Mouse (Mus musculus) midbrain, embryonic 14.5 days (tissue): Measurements from ENCODE around the gene Gmppa. TPM values are rescaled to one million over a fixed set of nuclear protein-coding genes. Genes with fewer than 3 reads are reported as not detected.

Source experiments
- ATAC-seq: fragments of 200-750 bp; cut with Nextera tagmentation; 2 replicates; pipeline ENCODE4 v1.8.0; 2017; ENCODE audit warnings: moderate number of reproducible peaks, moderate library complexity; ENCODE audit not compliant: low FRiP score, low TSS enrichment
- DNase-seq: peaks from one replicate; pipeline ENCODE4 v3.0.0-alpha.2; 2015
- H3K27ac ChIP-seq: fragments of 300-500 bp; sonication (generic); replicated peaks from 2 replicates; pipeline ENCODE4 v1.5.1; 2014; ENCODE audit warnings: mild to moderate bottlenecking, low read depth, low read length, moderate library complexity
- H3K27me3 ChIP-seq: fragments of 300-500 bp; sonication (generic); 2 replicates; pipeline ENCODE4 v1.6.1; 2014; ENCODE audit warnings: low read length, control low read depth, mixed read lengths; ENCODE audit not compliant: control insufficient read depth, insufficient read depth
- H3K36me3 ChIP-seq: fragments of 300-500 bp; sonication (generic); 2 replicates; pipeline ENCODE4 v1.6.1; 2014; ENCODE audit warnings: low read length, control low read depth; ENCODE audit not compliant: control insufficient read depth, insufficient read depth
- H3K4me1 ChIP-seq: fragments of 300-500 bp; sonication (generic); 2 replicates; pipeline ENCODE4 v1.6.1; 2014; ENCODE audit warnings: mild to moderate bottlenecking, antibody characterized with exemption, low read length, control low read depth; ENCODE audit not compliant: control insufficient read depth, insufficient read depth
- H3K4me2 ChIP-seq: fragments of 300-500 bp; sonication (generic); 2 replicates; pipeline ENCODE4 v1.6.1; 2014; ENCODE audit warnings: mild to moderate bottlenecking, low read length, moderate library complexity
- H3K4me3 ChIP-seq: fragments of 300-500 bp; sonication (generic); replicated peaks from 2 replicates; pipeline ENCODE4 v1.5.1; 2014; ENCODE audit warnings: low read depth, low read length
- H3K9ac ChIP-seq: fragments of 300-500 bp; sonication (generic); replicated peaks from 2 replicates; pipeline ENCODE4 v1.6.1; 2014; ENCODE audit warnings: mild to moderate bottlenecking, low read length, moderate library complexity
- H3K9me3 ChIP-seq: fragments of 300-500 bp; sonication (generic); 2 replicates; pipeline ENCODE4 v1.6.1; 2016; ENCODE audit warnings: low read length, control low read depth, mixed read lengths; ENCODE audit not compliant: control insufficient read depth
- WGBS: fragments of 180-500 bp; shearing (Covaris S2); extraction: QIAGEN DNeasy Blood & Tissue Kit; methylation state at CpG from one replicate; pipeline ENCODE4 v1.1.7; 2014; 5-methylcytosine and 5-hydroxymethylcytosine counted together
- polyA plus RNA-seq: library from polyadenylated mRNA; unstranded; fragments of >200 nt; fragmentation: Nextera tagmentation; extraction: Ambion mirVana; gene quantifications from 2 replicates; pipeline ENCODE4 v1.2.1, GENCODE M21; 2014

The Gmppa gene
- polyA plus RNA-seq, 1 experiment from 2014 or later, result 75.7 TPM

DNA sequence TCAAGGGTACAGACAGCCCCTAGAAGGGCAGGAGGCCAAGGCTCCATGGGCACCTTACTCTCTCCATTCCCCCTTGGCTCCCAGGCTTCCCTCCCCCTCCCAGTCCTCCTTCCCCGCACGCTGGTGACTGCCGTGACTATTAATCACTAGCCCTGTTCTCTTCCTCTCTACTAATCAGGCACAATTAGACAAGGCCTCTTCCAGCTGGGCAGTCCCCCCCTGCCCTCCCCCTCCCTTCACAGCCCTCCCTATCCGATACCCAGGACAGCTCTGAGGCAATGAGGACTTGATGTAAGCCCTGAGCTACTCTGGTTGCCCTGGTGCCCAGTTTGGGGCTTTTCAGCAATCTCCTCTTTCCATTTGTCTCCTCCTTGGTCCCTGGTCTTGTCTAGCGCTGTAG, 20.2 kb downstream of the Gmppa start:
- Histone ChIP-seq H3K4me2 (peak overlapping the region; percentile 70), H3K27ac (peak overlapping the region; percentile 84)
- WGBS, result 14% methylated on average over 5 of the region's 5 CpGs

DNA sequence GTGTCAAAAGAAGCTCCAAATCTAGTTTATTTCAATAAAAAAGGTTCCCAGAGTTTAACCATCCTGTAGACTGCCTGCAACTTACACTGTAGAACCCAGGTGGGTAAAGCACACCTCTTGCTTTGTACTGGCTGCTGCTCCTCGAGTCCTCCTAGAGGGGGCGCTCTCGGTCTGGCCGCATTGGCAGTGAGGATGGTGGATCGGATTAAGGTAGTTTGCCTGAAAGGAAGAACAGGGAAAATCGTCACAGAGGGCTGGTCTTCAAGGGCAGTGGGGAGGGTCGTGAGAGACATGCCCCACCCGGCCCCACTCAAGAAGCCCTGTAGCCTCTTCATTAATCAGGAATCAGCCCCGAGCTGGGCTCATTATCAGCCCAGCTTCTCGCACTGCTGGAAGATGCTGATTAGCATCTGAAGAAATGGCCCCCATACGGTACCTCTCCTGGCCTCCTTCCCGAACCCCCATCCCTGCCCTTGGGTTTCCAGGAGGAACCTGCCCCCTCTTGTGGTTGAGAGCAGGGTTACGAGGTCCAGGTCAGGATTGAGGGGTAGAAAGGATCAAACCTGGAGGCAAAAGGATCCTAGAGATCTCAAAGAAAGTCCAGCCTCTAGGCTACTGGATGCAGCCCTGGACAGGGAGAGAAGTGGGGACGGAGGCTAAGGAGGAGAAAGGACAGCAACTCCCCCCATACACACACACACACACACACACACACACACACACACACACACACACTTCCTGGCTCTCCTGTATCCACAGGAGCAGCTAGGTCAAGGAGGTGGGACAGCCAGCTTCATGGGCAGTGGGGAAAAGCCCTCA, 21.2 kb downstream of the Gmppa start:
- Histone ChIP-seq H3K4me1 (peaks cover 37% of the 10 kb centered on the region), H3K9ac (no peak overlapping the region), H3K27me3 (no peaks in the 10 kb centered on the region; the same call in 1 of the 2 replicates), H3K9me3 (no peaks in the 10 kb centered on the region), H3K27ac (peak overlapping the region; percentile 84), H3K36me3 (no peaks in the 10 kb centered on the region), H3K4me2 (peak overlapping the region; percentile 70), H3K4me3 (0 out of 2 replicates have a peak overlapping the region, but pooled peaks have one; percentile 7)
- ATAC-seq (no peak), DNase-seq (peak; percentile 62)
- WGBS, result 6% methylated on average over 14 of the region's 14 CpGs

More for the DNA sequence above, 20.2 kb downstream of the Gmppa start:
- DNase-seq, result peak; percentile 57
- peaks cover 5% of the 10 kb centered on the region for H3K27me3 ChIP-seq
- no peak overlapping the region; the same call in 1 of the 2 replicates for H3K9ac ChIP-seq
- no peak overlapping the region; the same call in 1 of the 2 replicates for H3K4me3 ChIP-seq
- H3K36me3 ChIP-seq, result no peaks in the 10 kb centered on the region
- peaks cover 41% of the 10 kb centered on the region for H3K4me1 ChIP-seq
- peak; percentile 25 for ATAC-seq
- no peaks in the 10 kb centered on the region for H3K9me3 ChIP-seq

DNA sequence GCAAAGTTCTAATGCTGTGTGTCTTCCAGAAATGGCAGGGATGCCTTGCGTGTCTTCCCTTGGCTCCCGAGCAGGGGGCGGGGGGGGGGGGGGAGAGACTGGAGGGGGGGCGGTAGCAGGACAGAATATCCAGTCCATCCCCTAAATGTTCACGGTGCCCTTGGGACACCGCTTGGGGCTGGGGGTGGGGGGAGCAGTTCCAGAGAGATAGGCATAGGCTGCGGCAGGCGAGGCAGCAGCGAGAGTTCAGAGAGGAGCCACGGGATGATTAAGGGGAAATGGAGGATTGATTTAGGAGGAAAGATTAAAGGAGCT, 21.9 kb downstream of the Gmppa start:
- H3K4me2 ChIP-seq, result peak overlapping the region; percentile 70
- peak overlapping the region; percentile 29; the same call in 1 of the 2 replicates for H3K4me3 ChIP-seq
- DNase-seq (no peak), ATAC-seq (0 out of 2 replicates have a peak, but pooled peaks have one; percentile 32)
- H3K27ac ChIP-seq, result peak overlapping the region; percentile 84
- peaks cover 37% of the 10 kb centered on the region for H3K4me1 ChIP-seq
- H3K36me3 ChIP-seq, result no peaks in the 10 kb centered on the region
- H3K27me3 ChIP-seq, result no peaks in the 10 kb centered on the region; the same call in 1 of the 2 replicates
- H3K9ac ChIP-seq, result 0 out of 2 replicates have a peak overlapping the region, but pooled peaks have one; percentile 36
- no peaks in the 10 kb centered on the region for H3K9me3 ChIP-seq
- WGBS, result 4% methylated on average over 8 of the region's 10 CpGs

DNA sequence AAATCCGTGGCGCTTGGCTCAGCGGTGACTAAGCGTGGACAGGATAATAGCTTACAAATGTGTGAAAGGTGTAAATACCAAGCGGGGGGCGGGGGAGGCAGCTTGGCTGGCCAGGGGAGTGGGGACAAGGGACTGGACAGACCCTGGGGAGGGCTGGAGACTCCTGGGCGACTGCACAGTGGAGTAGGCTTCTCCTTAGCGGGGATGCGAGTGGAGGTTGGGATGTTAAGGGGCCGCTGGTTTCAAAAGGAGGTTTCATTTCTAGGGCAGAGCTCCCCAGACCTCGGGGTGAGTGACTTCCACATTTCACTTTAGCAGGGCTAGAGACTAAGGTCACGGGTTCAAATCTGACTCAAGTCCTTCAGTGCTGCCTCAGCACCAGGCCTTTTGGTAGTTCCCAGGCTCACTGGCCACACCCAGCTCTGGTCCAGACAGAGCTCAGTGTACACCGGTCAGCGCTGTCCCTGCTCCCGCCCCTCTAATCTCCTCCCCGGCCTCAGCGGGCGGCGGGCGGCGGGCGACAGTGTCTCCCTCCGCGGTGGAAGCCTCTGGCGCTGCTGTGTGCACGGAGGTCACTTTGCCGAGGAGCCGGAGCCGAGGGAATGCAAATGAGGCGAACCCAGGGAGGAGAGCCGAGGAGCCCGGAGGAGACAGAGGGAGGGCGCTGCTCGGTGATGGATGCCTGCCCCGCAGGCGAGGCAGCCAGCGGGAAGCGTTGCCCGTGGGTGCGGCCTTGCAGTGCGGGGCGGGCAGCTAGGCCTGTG, 22.5 kb downstream of the Gmppa start:
- H3K27ac ChIP-seq, result peak overlapping the region; percentile 84
- 2% methylated on average over 42 of the region's 42 CpGs for WGBS

DNA sequence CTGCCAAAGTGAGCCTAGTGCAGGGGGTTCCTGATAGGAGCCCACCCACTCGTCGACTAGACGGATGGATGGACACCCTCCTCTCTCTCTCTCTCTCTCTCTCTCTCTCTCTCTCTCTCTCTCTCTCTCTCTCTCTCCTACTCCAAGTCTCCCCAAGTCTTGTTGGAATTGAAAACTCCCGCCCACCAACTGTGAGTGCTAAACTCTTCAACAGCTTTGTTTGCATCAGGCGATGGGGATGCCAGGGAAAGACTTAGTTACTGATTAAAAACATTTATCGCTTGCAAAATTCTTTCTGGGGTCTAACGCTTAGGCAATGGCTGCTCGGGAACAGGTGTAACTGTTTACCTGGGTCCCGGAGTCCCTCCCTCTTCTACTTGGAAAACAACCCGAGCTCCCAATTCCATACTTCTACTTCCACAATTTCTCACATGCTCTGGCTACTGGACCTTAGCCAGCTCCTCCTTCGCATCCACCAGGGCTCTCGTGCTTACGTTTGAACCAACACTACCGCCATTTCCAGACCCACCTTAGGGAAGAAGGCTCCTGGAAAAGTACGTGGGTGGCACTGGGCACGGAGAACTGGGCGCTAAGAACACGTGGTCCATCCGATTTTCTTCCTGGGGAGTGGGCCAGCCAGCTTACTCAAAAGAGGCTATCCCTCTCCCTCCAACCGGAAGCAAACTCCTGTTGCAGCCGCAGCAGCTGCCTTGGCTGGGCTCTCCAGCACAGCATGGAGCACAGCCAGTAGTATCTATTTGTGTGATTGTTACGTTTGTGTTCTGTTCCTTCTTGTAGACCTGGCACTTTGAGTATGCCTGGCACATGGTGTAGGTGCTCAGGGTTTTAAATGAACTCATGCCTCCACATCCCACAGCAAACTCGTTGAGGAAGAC, 23.3 kb downstream of the Gmppa start:
- peaks cover 38% of the 10 kb centered on the region for H3K4me1 ChIP-seq
- WGBS, result 15% methylated on average over 23 of the region's 23 CpGs
- peak overlapping the region; percentile 84 for H3K27ac ChIP-seq
- H3K9ac ChIP-seq, result peak overlapping the region; percentile 36
- H3K9me3 ChIP-seq, result no peaks in the 10 kb centered on the region
- peak; percentile 55 for DNase-seq
- peak overlapping the region; percentile 70 for H3K4me2 ChIP-seq
- no peaks in the 10 kb centered on the region for H3K36me3 ChIP-seq
- no peaks in the 10 kb centered on the region; the same call in 1 of the 2 replicates for H3K27me3 ChIP-seq
- H3K4me3 ChIP-seq, result peak overlapping the region; percentile 29
- ATAC-seq, result no peak

More for the DNA sequence above, 22.5 kb downstream of the Gmppa start:
- H3K27me3 ChIP-seq, result no peaks in the 10 kb centered on the region; the same call in 1 of the 2 replicates
- no peaks in the 10 kb centered on the region for H3K36me3 ChIP-seq
- H3K4me1 ChIP-seq, result peaks cover 37% of the 10 kb centered on the region
- peak; percentile 74 for DNase-seq
- H3K9me3 ChIP-seq, result no peaks in the 10 kb centered on the region
- H3K4me2 ChIP-seq, result peak overlapping the region; percentile 70
- H3K9ac ChIP-seq, result peak overlapping the region; percentile 36
- ATAC-seq, result peak; percentile 46; the same call in 1 of the 2 replicates
- peak overlapping the region; percentile 29 for H3K4me3 ChIP-seq

DNA sequence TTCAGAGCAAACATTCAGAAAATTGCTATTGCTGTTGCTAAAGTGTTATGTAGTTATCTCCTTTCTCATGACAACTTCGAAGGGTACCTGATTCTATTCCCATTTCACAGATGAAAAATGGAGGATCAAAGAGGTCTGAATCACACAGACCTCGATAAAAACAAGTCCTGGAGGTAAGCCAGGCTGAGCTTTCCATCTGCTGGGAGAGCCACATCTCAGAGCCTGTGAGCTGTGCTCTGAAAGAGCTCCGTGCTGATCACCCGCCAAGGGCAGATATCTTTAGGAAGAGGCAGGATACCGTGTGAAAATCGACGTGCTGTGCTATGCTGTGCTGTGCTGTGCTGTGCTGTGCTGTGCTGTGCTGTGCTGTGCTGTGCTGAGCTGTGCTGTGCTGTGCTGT, 24.6 kb downstream of the Gmppa start:
- 69% methylated on average over 7 of the region's 7 CpGs for WGBS
- no peak for ATAC-seq

DNA sequence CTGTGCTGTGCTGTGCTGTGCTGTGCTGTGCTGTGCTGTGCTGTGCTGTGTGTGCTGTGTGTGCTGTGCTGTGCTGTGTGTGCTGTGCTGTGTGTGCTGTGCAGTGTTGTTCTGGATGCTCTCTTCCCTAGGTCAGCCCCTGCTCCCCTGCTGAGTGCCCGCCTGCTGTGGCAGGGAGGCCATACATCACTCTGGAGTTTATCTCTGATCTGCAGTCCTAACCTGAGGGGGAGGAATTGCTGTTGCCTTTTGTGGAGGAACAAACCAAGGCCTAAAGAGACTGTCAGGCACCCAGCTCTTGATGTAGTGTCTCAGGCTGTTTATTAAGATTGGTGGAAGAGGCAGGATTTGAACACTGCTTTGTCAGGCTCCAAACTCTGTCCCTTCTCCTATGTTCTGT, 26.9 kb downstream of the Gmppa start:
- no peaks in the 10 kb centered on the region; the same call in 1 of the 2 replicates for H3K27me3 ChIP-seq
- H3K9me3 ChIP-seq, result no peaks in the 10 kb centered on the region
- H3K27ac ChIP-seq, result 0 out of 2 replicates have a peak overlapping the region, but pooled peaks have one; percentile 79
- H3K4me2 ChIP-seq, result no peak overlapping the region
- H3K9ac ChIP-seq, result no peak overlapping the region
- no peak for ATAC-seq
- WGBS, result 0% methylated on average over 1 of the region's 1 CpGs
- no peak for DNase-seq
- no peaks in the 10 kb centered on the region for H3K36me3 ChIP-seq
- peaks cover 29% of the 10 kb centered on the region for H3K4me1 ChIP-seq
- H3K4me3 ChIP-seq, result no peak overlapping the region

More for the DNA sequence above, 24.6 kb downstream of the Gmppa start:
- peaks cover 47% of the 10 kb centered on the region for H3K4me1 ChIP-seq
- H3K27ac ChIP-seq, result no peak overlapping the region
- H3K9ac ChIP-seq, result no peak overlapping the region
- H3K4me2 ChIP-seq, result no peak overlapping the region
- no peak for DNase-seq
- no peaks in the 10 kb centered on the region for H3K9me3 ChIP-seq
- H3K4me3 ChIP-seq, result no peak overlapping the region
- no peaks in the 10 kb centered on the region for H3K36me3 ChIP-seq
- H3K27me3 ChIP-seq, result no peaks in the 10 kb centered on the region; the same call in 1 of the 2 replicates
